Mouse (Mus musculus): ENCODE measurements around the gene Mrps25.

Mrps25 gene

DNA sequence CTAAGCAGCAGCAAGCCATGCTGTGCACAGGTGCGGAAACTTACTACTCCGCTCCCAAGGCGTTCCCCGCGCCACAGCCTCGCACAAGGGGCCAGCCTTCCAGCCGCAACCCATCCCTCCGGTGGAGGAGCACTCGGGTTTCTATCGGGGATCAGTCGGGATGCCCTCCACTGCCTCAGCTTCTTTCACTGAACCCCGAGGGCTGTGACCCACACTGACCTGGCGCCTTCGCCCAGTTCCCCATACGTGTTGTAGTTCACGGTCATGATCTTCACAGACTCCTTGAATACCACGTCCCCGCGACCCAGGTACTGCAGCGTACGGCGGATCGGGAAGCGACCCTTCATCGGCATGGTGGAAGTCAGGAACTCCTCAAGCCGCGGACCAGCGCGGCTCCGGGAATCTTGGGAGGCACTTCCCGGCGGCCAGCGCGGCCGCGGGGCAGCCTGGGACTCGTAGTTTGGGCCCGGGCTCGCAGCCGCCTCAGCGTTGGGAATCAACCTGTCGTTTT is at the start of gene Mrps25:
Gene Mrps25 (minus strand): TSS at position 413 of the 511 bp plus-strand sequence.
- DNase-seq, result peak; percentile 96

- DNase-seq, result no peak
Measured at GRCm38 (mm10) chr6:92231762-92232161, 47.9 kb upstream of the Mrps25 start.

- DNase-seq, result no peak
Measured at GRCm38 (mm10) chr6:92231356-92231755, 47.5 kb upstream of the Mrps25 start.

- DNase-seq, result no peak
Measured at GRCm38 (mm10) chr6:92229586-92229985, 45.8 kb upstream of the Mrps25 start.

DNA sequence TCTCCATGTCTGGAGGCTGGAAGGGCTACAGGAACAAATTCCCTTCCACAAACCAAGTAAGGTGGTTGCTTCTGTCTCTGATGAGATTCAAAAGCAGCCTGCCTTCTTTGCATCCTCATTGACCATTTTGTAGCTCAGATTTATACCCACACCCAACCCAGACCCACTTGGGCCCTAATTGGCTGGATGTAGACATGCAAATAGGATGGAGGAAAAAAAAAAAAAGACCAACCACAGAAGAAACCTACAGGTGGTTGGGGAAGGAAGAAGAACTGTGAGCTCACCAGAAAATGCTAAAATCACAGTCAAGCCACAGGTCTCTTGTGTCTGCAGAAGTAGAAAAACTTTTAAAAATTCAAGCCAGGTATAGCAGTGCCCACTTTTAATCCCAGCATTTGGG is 45.3 kb upstream of the Mrps25 start:
- DNase-seq, result no peak

GRCm38 (mm10) chr6:92224981-92225380 is 41.1 kb upstream of the Mrps25 start:
- DNase-seq, result no peak

DNA sequence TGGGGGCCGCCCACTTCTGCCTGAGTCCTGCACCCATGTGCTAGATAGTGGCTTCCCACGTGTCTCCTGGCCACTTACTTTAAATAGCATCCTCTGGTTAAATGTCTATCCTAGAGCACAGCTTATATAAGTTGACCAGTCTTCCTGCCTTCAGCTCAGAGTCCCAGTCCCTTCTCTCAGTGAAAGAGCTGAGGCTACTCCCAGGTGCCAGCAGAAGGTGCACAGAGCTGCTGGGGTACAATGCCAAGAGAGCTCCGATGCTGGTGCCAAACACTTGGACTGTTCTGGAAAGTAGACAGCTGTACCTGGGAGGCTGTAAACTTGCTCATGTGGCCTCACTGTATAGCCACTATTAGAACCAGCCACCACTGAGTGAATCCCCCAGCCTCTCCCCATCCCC is 38.2 kb upstream of the Mrps25 start:
- DNase-seq, result no peak

DNA sequence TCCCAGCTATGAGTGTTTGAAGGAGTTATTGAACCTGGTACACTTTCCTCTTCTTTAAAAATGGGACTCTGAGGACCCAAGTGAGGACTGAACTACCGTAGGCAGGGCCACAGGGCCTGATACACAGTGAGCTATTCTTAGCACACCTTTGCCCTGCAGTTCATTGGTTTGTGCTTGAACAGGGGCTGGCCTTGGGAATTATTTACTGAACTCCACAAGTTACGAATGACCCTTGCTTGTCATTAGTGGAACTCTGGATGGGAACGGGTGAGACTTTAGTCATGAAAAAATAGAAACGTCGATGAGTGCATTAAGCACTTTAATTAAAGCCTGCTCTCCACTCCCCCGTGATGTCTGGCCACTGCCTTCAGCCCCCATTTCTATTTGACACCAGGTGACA is 37.8 kb upstream of the Mrps25 start:
- DNase-seq, result no peak

GRCm38 (mm10) chr6:92219445-92219844 is 35.6 kb upstream of the Mrps25 start:
- DNase-seq, result no peak

GRCm38 (mm10) chr6:92214773-92215449 is 31.1 kb upstream of the Mrps25 start, which contains the start of gene Rbsn:
TSS of gene Rbsn (minus strand) at chr6:92214925.
- DNase-seq, result peak; percentile 99

DNA sequence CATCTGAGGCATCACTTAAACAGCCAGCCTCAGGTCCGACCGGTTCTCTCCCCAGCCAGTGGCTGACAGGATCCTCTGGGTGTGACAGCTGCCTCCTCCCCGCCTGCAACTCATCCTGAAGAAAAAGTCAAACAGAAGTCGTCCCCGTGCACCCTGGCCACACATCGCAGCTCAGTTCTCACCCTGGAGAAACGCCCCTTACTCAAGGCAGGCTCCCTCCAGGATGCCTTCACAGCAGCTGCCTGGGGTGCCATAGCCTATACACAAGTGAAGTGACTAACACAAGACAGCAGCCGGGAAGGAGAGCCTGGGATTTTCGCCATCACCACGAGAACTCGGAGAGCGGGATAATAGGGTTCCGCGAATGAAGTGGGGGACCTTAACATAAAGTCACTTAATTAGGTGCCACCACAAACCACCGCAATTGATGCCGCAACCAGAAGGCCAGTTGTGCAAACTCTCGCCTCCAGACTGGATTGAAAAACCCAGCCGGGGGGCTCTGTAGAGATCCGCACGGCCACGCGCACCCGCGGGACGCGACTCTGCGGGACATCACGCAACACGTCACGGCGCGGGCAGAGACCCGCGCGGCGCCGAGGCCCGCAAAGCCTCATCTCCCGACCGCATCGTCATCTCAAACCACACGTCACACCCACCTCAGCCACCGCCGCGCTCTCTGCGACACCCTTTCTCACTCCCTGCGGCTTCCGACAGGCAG is 30.4 kb upstream of the Mrps25 start:
- DNase-seq, result no peak

- peak; percentile 82 for DNase-seq
Measured at GRCm38 (mm10) chr6:92199414-92199813, 15.6 kb upstream of the Mrps25 start.

DNA sequence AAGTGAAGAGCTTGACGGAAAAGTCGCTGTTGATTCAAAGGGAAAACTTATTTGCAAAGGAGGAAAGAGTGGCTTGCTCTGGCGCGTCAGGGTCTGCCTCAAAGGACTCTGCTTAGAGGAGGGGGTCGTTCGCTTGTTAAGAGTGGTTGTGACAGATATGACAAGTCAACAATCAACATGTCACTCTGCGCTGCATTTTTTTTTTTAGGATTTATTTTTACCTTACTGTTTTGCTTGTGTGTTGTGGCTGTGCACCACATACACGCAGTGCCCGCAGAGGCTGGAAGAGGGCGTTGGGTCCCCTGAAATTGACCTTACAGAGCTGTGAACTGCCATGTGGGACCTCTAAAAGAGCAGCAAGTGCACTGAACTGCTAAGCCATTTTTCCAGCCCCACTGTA is 345 bp upstream of the Mrps25 start:
- DNase-seq, result no peak

DNA sequence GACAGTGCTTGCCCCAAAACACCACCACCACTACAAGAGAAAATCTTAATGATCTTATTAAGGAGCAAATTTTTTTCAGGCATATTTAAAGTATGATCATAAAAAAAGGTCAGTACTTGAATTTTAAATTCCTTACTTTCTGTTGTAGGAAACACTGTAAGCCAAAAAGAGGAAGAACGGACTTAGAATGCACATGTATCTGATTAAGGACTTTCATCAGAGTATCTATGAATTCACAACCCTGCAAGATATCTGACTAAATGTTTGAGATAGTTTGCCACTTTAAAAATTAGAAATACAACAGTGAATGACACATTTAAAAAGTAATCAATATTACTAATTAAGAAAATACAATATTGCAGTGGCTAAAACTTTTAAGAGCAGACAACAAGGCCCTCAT is 7.4 kb downstream of the Mrps25 start:
- no peak for DNase-seq

DNA sequence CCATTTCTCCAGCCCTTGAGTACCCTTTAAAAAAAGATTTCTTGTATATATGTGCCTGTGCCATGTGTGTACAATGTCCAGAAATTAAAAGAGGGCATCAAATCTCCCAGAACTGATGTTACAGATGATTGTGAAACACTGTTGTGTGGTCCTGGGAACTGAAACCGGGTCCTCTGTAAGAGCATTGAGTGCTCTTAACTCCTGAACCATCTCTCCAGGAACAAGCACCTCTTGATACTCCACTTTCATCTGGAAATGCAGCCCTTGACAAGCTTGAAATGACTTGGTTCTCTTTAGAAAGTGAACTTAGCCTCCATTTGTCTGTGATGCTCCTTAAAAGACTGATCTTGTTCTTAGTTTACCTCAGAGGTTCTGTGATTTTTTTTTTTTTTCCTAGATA is 21.1 kb downstream of the Mrps25 start:
- DNase-seq, result no peak

DNA sequence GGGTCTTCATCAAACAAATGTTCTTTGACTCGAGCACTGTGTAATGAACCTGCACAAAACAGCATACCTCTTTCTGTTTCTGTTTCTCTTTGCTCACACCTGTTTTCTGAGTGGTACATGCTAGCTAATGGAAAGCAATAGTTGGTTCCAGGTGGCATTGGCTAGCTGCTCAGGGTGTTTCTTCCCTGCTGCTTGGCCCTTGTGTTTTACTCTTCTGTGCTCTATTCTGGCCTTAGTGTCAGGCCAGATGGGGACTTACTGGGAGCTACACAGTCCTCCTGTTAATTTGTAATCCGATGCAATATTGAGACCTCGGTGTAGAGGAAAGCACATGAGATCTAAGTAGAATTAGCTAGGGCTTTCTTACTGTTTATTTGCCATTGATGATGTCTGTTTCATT is 25.0 kb downstream of the Mrps25 start:
- peak; percentile 69 for DNase-seq

GRCm38 (mm10) chr6:92153774-92154173 is 30.1 kb downstream of the Mrps25 start:
- DNase-seq, result peak; percentile 52

DNA sequence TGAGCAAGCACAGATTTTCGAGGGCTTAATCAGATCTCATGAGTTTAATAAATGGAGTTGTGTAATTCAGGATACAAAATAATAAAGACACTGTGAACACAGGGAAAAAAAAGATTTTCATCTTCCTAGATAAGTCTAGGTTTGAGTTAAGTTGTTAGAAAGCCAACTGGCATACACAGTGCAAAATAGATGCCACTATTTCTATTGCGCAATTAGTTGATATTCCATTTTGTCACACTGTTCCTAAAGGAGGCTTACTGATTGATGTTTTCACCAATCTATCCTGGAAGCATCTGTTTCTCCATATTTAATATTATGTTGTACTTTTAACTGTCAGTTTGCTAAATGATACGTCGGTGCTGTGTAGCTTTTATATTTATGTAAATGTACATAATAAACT is 38.0 kb downstream of the Mrps25 start:
- DNase-seq, result no peak

DNA sequence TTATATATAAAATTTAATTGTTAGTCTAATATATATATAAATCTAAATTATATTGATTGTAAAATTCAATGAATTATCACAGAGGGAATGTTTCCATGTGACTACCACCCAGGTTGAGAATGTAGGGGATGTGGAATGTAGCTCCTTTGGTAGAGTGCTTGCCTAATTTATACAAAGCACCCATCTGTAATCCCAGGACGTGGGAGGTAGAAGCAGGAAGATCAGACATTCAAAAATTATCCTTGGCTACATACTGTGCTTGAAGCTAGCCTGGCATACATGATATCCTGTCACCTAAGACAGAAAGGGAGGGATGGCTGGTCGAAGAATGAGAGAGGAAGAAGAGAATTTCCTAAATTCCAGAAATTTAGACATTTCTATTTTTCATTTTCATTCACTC is 47.5 kb downstream of the Mrps25 start:
- peak; percentile 18 for DNase-seq

DNA sequence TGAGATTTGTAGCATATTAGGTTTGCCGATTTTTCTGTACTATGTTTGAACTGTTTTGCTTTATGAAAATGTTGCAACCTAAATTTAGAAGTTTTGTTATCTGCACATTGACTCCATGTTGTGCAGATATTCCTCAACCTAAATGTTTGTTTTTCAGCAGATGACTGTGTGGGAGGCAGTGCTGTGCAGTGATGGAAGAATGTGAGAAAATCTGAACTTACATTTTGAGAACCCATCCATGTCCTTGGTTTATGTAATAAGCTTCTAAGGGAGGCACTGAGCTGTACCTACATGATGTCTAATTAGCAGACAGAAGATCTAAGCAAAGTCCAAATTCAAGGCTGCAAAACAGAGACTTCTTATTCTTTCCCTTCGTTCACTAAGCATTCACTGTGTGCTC is 50.2 kb downstream of the Mrps25 start:
- DNase-seq, result peak; percentile 18

DNA sequence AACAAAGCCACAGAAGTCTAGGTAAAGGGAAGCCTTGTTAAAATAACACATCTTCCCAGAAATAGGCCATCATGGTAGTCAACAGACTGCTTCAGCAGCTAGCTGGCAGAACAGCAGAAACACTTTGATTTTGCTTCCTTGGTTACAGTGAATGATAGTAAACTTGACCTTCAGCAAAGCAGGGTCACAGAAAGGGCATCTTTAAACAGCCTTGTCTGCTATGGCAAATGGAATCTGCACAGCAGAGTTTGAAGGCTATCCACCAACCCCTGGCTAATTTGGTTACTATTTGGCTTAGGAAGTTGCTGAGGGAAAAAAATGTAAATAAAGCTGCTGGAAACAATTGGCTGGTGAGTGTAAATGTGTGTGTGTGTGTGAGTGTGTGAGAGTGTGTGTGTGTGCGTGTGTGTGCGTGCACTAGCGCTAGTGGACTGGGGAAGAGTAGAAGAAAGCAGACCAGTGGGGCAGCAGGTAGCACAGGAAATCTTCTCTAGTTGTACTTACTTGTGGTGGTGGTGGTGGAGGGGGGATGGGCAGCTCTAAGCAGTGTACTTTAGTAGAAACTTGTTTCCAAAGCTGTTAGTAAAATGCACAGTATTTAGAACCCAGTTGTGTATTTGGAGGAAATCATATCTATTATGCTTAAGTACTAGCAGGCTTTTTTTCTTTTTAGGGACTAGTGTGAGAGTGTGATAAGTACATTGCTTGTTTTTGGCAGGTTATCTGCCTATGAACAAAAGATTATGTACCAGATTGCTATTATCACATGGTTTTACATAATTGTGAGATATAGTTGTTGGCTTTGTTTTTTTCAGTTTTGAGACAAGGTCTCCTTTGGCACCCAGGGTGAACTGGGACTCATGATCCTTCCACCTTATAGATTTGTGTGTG is 51.6 kb downstream of the Mrps25 start:
- DNase-seq, result peak; percentile 40

DNA sequence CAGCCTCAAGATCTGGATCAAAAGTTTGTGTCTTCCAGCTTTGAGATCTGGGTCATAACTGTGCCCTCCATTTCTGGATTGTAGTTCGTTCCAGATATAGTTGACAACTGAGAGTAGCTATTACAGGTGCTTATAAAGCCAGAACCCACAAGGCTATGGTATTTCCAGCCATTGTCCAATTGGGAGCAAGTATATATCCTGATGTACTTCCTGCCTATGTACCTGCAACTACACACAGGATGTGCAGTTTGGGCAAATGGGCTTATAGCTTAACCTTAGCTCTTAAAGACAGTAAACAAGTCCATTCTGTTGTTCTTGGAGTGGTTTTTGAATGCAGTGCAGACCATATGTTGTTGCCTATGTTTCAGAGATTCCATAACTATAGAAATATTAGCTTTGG is 52.4 kb downstream of the Mrps25 start:
- DNase-seq, result no peak

- no peak for DNase-seq
Measured at GRCm38 (mm10) chr6:92126861-92127468, 56.9 kb downstream of the Mrps25 start.

All from heart, adult 11 months (tissue).